Mouse (Mus musculus) MEL (cell line): Measurements from ENCODE around the gene Wdpcp.

Experiments used
- CTCF ChIP-seq, 3 experiments: IDR thresholded peaks in 2 of 3; conservative IDR thresholded peaks in 1 of 3; 2 replicates each; pipeline ENCODE4 v1.5.1; 2011 to 2012; ENCODE audit warnings: low read length in 3 of 3, low read depth in 2 of 3, mild to moderate bottlenecking in 2 of 3, improper control_type of control experiment in 1 of 3, inconsistent platforms in 1 of 3, mixed read lengths in 1 of 3, moderate library complexity in 1 of 3; ENCODE audit not compliant: control insufficient read depth in 1 of 3, insufficient read depth in 1 of 3, poor library complexity in 1 of 3, severe bottlenecking in 1 of 3
- EP300 ChIP-seq, 2 experiments: IDR thresholded peaks; 2 replicates each; pipeline ENCODE4 v1.6.1; 2011; ENCODE audit warnings: improper control_type of control experiment in 2 of 2, low read length in 2 of 2, low read depth in 1 of 2, mild to moderate bottlenecking in 1 of 2
- ETS1 ChIP-seq: IDR thresholded peaks from 2 replicates; pipeline ENCODE4 v1.6.1; 2012; ENCODE audit warnings: low read depth, mild to moderate bottlenecking, inconsistent platforms, low read length, improper control_type of control experiment, moderate library complexity
- GATA1 ChIP-seq: IDR thresholded peaks from 2 replicates; pipeline ENCODE4 v1.6.1; 2011; ENCODE audit warnings: low read depth, low read length, improper control_type of control experiment
- JUND ChIP-seq: IDR thresholded peaks from 2 replicates; pipeline ENCODE4 v1.6.1; 2011; ENCODE audit warnings: low read depth, mild to moderate bottlenecking, improper control_type of control experiment, low read length
- NELFE ChIP-seq: IDR thresholded peaks from 2 replicates; pipeline ENCODE4 v1.6.1; 2011; ENCODE audit warnings: low read depth, low read length, improper control_type of control experiment
- POLR2A ChIP-seq, 2 experiments: IDR thresholded peaks; 2 replicates each; pipeline ENCODE4 v1.6.1; 2011 to 2012; ENCODE audit warnings: low read length in 2 of 2, mild to moderate bottlenecking in 2 of 2, control low read depth in 1 of 2, improper control_type of control experiment in 1 of 2, low read depth in 1 of 2, moderate library complexity in 1 of 2; ENCODE audit not compliant: control insufficient read depth in 1 of 2, insufficient read depth in 1 of 2, poor library complexity in 1 of 2
- POLR2AphosphoS5 ChIP-seq: IDR thresholded peaks from 2 replicates; pipeline ENCODE4 v1.6.1; 2012; ENCODE audit warnings: low read depth, borderline replicate concordance, mild to moderate bottlenecking, inconsistent platforms, low read length, moderate library complexity, mixed read lengths
- TAL1 ChIP-seq: IDR thresholded peaks from 2 replicates; pipeline ENCODE4 v1.6.1; 2012; ENCODE audit warnings: mild to moderate bottlenecking, inconsistent platforms, low read length, moderate library complexity, mixed read lengths

- TF ChIP-seq POLR2A (IDR thresholded peaks at IDR 0.05; ENCODE audit: control insufficient read depth in 1 of 2, insufficient read depth in 1 of 2, low read depth in 1 of 2, low read length in 2 of 2, poor library complexity in 1 of 2) (no peak), JUND (no peak), POLR2AphosphoS5 (no peak), CTCF (IDR thresholded peaks at IDR 0.05 in 2 of 3, conservative IDR thresholded peaks at IDR 0.05 in 1 of 3; ENCODE audit: control insufficient read depth in 1 of 3, insufficient read depth in 1 of 3, low read depth in 2 of 3, low read length in 3 of 3, poor library complexity in 1 of 3, severe bottlenecking in 1 of 3) (peak; percentile 25 to 73 (median 30); a peak in 4 of 6 replicates), ETS1 (no peak), GATA1 (no peak), EP300 (IDR thresholded peaks at IDR 0.05; ENCODE audit: low read depth in 1 of 2, low read length in 2 of 2) (no peak), NELFE (no peak), TAL1 (no peak)
These were observed 87.0 kb downstream of the Wdpcp start for GRCm38 (mm10) chr11:21658985-21659384.
